Comparison of ENCODE assay signal across 18 mouse cellular contexts in the genomic region with DNA sequence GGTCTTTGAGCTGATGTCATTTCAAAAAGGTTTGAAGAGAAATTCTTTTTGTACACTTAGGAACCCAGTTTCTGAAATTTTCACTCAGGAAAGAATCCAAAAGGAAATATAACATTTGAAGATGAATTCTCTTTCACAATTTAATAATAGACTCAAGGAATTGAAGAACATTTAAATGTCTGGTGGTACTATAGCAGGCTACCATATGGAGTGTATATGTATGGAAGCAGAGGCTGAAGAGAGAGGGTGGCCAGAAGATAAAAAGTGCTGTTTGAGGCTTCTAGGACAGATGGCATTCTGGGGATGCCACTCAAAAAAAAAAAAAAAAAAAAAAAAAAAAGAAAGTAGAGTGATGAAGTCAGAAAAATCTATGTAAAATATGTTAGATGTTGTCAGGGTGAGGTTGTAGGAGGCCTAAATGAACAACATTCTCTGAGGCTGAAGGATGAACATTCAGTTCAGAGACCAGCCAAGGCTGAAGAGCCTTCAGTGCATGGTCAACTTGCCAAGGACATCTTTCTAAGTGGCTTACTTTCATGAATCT.
DNase-seq lines count a peak whose midpoint lies in the region; ATAC-seq lines count a peak whose summit lies in the region.
"Had no signal": no experiment of that assay in that cellular context is flagged by ENCODE, and none has a peak within 500 bp of the region (broad histone marks: within the 10 kb centered on the region; RNA-seq: fewer than 3 reads in every experiment).

No protein-coding gene starts in this region.

- ATAC-seq in frontal cortex, adult (ENCODE audit: low TSS enrichment): peak; percentile 88
- ATAC-seq: forebrain, embryonic 13.5 days; forebrain, embryonic 16.5 days had no signal

- intact Hi-C loops in left cerebral cortex, postnatal 36 days (cut with DNase I): no loop called here

- no peak for DNase-seq in frontal cortex, postnatal 10 days (ENCODE audit: low spot score in 2 of 2)
- DNase-seq in left cerebral cortex, adult 11 months (ENCODE audit: low spot score): peak; percentile 19
- no peak for DNase-seq in left cerebral cortex, postnatal 36 days (ENCODE audit: low spot score in 2 of 2)
- DNase-seq in right cerebral cortex, adult 18-20 months: peak; percentile 8
- no peak for DNase-seq in right cerebral cortex, postnatal 4 days
- DNase-seq in telencephalon, adult 2 months (ENCODE audit: low read depth, low spot score): peak; percentile 86
- no peak for DNase-seq in layer of hippocampus, adult 9-11 months
- DNase-seq: adrenal gland, adult 2 months; adrenal gland, postnatal 10 days; adrenal gland, postnatal 25 days; cerebellum, adult 11-12 months; cerebellum, adult 2 months; cerebellum, adult 9-10 months; cerebellum, postnatal 10 days; cerebellum, postnatal 25 days had no signal

Comparison
In these comparisons a context has a peak if more than half of its experiments do, and no peak if none do; other contexts are left out.
1. DNase-seq: peak in left cerebral cortex, adult 11 months (single experiment), right cerebral cortex, adult 18-20 months (single experiment) and telencephalon, adult 2 months (single experiment); none in frontal cortex, postnatal 10 days (0 of 2), left cerebral cortex, postnatal 36 days (0 of 2), right cerebral cortex, postnatal 4 days (single experiment) and layer of hippocampus, adult 9-11 months (single experiment).